Mouse (Mus musculus) kidney, adult 18-20 months (tissue): ENCODE measurements around the gene Slc47a2.

ENCODE experiments used
- DNase-seq: peaks from one replicate; pipeline ENCODE4 v3.0.0; 2021

Slc47a2 gene

DNA sequence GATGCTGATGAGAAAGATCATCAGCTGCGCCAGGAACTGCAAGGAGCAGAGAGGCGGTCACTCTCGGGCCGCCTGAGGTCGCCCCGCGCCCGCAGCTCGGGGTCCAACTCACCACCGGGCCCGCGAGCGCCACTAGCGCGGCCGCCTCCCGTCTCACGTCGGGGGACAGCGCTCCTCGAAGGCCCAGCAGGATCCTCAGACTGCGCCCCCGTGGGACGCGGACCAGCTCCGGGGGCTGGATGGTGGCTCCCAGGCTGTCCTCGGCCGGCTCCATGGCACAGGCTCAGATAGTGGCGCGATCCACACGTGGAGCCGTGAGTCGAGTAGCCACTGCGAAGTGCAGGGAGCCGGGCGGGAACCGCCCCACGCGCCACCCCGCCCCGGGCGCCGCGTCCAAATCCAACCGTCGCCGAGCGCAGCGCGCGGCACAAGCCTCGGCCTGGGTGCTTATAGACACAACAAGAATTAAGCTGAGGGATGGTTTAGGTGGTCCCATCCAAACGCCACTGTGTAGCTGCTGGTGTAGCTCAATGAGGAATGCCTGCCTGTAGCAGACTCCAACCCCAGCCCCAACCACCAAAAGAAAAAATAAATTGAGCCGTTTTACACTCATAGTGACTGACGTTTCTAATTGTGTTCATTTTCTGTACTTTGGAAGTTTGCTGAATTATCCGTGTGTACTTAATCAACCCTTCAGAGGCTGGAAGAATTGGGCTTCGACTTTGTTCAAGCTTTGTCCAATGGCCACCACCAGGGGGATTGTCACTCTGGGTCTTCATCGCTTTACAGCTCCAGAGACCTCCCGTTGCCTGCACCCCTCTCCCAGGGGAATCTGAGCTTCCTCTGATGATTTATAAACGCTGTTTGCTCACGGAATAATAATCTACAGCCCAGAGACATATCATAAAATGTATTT lies at the start of gene Slc47a2:
Gene Slc47a2, minus strand, starts transcription at position 356 of the 916 bp plus-strand sequence.
- DNase-seq, result peak; percentile 49

DNA sequence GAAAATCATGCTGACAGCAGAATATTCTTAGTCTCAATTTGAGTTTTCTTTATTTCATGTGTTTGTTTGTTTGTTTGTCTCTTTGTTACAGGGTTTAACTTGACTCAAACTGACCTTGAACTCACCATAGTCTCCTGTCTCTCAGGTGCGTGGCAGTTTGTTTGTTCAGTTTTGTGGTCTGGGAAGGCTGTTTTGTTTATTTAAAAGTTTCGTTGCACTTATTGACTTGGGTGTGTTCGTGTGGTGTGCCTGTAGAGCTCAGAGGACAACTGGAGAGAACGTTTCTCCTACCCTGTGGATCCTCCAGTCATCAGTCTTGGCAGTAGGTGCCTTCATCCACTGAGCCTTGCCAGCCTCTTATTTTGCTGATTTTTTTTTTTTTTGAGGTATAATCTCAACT lies 46.3 kb upstream of the Slc47a2 start:
- no peak for DNase-seq

DNA sequence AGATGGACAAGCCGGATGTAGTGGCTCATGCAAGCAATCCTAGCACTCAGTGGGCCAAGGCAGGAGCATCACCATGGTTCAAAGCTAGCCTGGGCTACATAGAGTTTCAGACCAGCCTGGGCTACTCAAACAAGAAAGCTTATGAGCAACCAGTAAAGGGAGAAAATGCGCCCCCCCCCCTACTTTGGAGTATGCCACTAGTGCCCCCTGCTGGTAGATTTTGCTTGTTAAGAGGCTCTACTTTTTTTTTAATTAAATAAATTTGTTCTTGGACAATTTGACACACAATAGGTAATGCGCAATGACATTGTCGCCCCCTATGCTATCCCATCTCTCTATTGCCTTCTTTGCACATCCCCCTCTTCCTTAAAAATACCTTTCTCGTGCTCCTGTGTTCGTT lies 45.4 kb upstream of the Slc47a2 start:
- DNase-seq, result no peak

DNA sequence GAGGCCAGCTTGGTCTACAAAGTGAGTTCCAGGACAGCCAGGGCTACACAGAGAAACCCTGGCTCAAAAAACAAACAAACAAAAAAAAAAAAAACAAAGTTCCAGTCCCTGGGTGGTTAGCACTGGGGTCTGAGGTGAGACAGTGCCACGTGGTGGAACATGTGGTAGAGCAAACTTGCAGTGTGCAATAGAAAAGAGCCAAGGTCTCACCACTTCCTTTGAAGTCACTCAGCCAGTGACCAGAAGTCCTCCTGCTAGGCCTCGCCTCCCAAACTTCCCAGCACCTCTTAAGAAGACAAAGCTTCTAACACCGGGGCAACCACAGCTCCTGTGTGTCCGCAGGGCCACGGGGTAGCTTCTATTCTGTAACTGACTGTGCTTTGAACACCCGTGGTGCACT lies 44.6 kb upstream of the Slc47a2 start:
- DNase-seq, result no peak

DNA sequence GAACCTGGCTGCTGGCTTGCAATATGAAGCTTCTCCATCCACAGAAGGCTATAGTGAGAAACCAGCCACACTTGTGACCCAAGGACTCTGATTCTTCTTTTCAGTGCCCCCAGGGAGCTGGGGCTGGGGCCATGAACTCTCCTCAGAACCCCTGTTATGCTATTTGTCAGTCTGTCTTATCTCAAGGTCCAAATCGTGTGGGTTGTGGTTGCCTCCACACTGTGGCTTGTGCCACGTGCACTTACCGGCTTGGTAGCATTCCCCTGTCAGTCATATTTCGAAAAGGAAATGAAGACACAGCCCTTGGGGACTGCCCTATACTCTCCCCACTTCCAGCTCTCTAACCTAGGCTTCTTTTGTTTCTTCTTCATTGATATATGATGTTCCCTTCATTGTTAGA lies 43.1 kb upstream of the Slc47a2 start:
- no peak for DNase-seq

DNA sequence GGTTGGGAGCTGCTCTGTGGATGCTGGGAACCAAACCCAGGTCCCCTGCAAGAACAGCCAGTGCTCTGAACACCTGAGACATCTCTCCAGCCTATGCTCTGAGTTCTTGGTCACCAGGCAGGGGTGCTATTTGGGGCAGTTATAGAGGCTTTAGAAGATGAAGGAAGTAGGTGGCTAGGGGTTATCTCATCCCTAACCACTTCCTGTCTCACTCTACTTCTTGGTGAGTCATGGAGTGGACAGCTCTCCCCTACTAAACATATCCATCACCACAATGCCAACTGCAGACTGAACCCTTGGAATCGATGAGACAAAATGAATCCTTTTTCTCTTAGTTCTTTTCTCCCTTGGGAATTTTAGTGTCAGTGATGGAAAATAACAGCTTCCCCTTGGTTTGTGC lies 38.6 kb upstream of the Slc47a2 start:
- no peak for DNase-seq

DNA sequence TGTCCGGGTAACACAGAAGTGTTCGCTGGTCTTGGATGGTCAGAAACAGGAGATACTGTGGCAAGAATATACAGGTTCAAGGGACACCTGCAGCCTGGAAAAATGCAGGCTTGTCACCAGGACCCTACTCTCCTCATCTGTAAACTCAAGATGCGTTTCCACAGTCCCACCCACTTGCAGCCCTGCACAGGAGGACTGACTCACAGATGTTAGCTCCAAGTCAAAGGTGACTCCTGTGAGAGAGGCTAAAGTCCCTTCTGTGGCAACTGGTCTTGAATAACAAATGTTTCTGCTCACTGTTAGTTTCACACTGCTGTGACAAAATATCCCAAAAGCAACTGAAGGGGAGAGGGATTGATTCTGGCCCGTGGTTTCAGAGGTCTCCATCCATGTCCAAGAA lies 36.0 kb upstream of the Slc47a2 start:
- no peak for DNase-seq

DNA sequence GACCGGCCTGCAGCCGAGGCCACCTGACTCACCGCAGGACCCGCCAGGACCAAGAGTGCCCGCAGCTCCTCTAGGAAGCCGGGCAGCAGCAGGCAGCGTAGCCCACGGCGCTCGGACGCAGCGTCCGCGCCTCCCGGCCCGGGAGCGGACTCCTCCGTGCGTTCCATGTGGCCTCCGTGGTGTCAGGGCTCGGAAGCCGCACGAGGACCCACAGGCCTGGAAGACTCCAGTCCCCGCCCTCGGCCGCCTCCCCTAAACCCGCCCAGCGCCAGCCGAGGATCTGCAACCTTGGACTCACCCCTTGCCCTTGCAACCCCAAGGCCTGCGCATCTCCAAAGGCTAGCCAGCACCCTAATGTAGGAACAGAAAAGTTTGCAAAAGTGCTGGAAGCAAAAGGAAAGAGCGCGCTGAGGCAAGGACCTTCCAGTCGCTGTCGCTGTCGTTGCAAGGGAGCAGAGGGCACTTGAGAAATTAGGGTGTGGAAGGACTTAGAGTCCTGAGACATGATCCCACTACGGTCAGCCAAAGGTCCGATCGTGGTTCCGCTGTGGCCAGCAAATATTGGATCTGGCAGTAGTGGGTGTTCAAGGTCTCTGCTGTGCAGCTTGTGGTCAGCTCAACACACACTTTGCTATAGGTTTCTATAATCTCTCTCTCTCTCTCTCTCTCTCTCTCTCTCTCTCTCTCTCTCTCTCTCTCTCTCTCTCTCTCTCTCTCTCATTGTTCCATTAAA lies 35.4 kb upstream of the Slc47a2 start, which contains the start of gene Slc47a1:
Gene Slc47a1, minus strand, starts transcription at position 465 of the 733 bp plus-strand sequence.
- peak; percentile 82 for DNase-seq

DNA sequence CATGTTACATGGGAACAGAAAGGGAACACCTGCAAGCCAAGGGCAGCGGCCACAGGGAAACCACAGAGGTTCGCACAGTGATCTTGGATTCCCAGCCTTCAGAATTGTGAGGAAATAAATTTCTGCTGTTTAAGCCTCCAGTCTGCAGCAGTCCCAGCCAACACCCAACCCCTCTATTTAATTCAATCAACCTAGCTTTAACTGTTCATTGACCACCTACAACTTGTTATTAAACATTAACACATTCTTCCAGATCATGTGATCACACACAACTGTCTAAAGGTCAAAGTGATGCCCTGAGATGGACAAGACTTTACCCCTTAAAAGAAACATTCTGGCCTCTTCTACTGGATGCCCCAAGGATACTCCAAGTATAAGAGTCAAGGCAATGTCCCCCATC lies 26.0 kb upstream of the Slc47a2 start:
- DNase-seq, result no peak

DNA sequence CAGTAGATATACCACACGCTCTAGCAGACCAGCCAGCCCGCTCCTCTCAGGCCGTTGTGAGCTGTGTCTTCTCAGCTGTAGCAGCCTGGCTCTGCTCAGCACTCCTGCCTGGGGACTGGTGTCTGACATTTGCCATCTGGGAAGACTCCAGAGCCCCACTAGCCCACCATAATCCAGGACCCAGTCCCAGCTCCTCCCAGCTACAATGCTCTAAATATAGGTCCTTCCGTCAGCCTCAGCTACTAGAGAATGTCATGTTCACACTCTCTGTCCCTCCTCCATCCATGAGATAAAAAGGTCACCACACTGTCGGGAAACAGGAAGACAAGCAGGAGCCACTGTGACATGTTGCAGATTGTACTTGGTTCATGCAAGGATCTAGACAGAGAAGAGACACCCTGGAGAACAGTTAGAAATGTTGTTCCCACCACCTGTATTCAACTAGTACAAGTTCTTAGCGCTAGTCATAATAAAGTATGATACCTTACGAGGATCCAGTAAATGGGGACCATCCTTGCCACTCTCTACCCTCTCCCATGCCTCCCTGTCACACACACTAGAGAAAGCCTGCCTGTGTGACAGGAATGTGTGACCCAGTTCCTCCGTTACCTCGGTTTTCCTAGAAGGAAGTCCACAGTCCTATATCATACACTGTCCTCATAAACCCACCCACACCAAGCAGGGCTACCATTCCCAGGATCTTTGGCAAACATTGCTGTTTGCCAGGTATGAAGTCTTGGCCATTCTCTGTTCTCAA lies 24.0 kb upstream of the Slc47a2 start:
- no peak for DNase-seq

DNA sequence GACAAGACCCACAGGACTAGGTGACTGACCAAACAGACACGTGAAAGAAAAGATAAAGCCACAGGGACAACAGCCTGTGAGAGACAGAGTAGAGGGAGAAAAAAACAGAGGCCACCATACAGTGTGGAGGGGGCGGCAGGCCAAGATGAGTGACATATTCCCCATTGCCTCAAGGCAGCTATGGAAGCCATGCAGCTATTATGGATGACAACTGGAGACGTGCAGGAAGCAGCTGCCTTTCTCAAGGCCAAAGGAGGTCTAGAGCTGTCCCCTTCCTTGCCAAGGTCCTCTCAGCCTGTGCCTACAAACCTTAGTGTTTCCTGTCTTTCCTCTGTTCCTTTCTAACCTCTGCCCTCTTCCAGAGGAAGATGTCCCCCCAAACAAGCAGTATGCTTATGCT lies 23.3 kb upstream of the Slc47a2 start:
- no peak for DNase-seq

DNA sequence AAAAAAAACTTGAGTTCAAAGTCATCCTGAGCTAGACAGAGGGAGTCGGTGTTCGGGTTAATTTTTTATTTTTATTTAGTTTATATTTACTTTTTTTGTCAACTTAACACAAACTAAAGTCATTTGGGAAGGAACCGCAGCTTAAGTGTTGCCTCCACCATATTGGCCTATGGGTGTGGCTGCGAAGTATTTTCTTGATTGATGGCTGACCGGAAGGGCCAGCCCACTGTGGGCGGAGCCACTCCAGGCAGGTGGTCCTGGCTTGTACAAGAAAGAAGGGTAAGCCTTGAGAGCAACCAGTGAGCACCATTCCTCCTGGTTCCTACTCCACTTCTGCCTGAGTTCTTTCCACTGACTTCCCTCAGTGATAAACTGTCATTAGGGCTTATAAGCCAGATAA lies 21.4 kb upstream of the Slc47a2 start:
- no peak for DNase-seq

DNA sequence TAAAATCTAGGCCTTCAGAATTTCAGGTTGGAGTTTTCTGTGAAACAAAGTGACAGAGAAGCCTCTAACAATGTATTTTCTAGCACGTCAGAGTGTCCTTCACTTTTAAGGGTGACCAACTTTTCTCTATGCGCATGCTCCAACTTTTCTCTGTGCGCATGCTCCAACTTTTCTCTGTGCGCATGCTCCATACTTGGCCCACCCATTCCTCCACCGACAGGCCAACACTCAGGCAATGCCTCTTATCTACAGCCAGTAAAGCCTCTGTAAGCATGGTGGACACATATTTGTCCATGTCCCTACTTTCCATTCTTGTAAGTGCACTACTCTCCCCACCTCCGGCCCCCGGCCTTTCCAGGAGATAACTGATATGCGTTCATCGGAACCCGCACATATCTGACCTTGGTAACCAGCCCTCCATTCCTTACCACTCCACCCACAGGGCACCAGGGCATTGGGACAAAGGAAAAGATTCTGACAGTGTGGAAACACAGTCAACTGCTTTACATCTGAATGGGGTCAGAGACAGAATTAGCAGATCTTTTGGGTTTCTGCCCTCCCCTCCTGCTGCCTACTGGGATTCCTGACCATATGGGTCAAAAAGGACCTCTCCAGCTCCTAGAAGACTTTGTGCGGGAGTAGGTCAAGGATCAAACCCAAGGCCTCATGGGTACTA lies 19.0 kb upstream of the Slc47a2 start:
- no peak for DNase-seq

DNA sequence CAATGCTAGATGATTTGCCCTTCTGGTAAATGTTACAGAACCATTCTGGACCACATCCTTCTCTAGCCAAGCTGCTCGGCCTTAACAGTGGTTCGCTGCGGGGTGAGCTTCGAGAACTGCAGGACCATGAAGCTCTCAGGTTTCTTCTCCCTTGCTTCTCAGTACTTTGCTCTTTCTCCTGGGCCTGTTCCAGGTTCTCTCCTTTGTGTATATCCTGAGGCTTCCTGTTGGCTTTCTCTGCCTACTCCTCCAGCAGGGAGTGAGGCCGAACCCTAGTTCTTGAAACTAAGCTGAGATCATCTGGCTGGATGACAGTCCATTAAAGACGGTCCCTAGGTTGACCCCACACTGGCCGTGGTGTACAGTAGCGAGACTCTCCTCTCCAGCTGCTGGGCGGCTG lies 13.9 kb upstream of the Slc47a2 start:
- no peak for DNase-seq

DNA sequence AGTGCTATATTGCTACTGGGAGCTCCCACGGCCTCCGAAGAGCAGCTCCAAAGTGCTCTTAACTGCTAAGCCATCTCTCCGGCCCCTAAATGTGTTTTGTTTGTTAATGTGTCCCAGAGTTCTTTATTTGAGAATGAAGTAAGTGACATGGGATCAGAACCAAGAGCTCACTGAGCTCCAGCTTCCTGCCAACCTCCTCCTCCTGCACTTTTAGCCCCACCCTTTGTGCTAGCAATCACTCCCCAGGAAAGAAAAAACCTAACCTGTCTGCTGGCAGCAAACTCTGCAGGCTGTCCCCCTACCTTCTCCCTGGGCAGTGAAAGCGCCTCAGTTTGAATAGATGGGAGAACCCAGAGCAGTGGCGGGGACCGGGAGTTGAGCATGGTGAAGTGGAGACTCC lies 13.5 kb upstream of the Slc47a2 start:
- DNase-seq, result no peak

DNA sequence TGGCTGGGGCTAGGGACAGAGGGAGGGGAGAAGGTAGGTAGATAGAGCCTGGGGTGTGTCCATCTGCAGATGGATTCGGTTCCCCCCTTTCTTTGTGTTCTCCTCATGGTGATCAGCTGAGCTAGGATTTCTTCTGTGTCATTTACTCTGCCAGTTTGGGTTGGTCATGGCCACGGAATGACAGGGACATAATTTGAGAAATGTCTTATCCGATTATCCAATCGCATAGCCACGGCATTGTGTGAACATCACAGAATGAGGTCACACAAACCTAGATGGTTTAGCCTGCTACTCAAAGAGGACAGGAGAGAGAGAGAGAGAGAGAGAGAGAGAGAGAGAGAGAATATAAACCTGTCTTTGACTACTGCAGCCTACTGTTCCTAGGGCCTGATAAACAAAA lies 12.7 kb upstream of the Slc47a2 start:
- DNase-seq, result no peak

DNA sequence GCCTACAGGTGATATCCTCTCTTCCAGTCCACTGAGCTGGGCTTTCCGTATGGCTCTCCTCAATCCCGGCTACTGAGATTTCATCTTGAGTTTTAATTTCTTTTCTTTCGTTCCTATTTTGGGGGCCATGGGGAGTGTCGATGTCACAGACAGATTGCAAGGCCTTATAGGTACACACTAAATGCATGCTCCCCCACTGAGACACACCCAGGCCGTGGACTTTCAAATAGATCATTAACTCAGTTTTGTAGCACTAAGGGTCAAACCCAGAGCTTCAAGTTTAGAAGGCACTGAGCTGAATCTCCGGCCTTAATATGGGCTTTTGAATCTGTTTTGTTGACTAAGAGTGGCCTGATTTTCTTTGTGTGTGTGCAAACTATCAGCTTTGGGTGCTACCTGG lies 11.7 kb upstream of the Slc47a2 start:
- peak; percentile 60 for DNase-seq

DNA sequence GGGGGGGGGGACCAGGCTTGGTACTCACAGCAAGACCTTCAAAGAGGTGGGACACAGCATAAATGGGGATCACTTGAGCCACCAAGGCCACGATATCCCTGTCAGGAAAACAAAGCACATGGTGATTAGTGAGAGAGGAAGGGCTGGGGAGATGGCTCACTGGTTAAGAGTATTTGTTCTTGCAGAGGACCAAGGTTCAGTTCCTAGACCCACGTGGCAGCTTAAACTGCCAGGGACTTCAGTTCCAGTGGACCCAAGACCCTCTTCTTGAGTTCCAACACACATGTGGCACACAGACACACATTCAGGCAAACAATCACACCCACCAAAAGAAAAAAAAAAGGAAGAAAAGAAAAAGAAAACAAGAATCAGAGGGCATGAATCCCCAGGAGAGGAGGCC lies 10.4 kb upstream of the Slc47a2 start:
- DNase-seq, result no peak

DNA sequence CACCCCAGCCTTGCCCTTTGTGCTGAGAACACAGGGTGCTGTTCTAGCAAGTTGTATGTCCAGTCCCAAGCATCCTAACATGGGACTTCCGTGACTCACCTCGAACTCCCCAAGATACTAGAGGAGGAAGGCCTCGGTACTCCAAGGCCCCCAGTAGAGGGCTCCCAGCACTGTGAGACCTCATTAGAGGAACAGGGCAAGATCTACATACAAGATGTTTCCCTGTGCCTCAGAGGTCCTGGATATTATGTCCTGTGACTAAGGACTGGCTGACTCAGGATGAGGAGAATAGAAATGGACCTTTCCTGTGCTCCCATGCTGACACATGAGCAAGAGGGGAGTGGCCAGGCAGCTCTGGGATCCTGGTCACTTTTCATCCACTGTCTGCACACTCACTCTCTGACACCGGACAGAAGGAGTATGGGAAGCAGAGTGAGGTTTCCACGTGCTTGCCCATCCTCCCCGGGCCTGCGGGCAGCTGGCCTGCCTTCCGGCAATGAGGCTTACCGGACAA lies 9.5 kb upstream of the Slc47a2 start:
- DNase-seq, result no peak

DNA sequence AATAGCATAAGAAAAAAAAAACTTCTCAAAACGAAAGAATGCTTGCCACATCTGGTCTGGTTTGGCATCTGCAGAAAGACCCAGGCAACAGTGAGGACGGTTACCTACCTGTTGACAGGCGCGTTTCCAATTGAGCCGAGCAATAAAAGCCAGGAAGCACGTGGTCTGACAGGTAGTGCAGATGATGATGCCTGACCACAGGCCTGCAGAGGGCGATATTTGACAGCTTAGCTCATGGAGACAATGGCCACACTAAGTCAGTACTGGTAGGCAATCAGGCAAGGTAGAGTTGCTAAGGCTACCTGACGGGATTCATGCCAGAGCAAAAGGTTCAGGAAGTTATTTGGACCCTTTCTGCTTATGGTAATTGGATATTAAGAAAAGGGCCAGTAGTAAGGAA lies 6.7 kb upstream of the Slc47a2 start:
- peak; percentile 86 for DNase-seq

DNA sequence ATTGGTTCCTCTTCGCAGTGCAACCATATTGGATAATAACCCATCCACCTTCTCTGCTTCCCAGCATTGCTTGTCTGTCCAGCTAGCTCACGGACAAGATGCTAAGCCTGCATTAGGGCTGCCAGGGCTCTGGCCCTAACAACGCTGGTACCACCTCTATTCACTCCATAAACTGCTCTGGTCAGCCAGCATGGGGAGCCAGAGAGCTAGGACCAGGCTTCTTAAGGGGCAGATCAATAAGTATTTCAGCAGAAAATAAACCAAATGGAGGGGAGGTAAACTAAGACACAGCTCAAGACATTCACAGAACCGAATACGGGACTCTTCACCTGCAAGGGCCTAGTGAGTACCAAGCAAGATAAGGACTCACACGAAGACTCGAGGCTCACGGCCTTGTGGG lies 3.5 kb upstream of the Slc47a2 start:
- DNase-seq, result no peak

DNA sequence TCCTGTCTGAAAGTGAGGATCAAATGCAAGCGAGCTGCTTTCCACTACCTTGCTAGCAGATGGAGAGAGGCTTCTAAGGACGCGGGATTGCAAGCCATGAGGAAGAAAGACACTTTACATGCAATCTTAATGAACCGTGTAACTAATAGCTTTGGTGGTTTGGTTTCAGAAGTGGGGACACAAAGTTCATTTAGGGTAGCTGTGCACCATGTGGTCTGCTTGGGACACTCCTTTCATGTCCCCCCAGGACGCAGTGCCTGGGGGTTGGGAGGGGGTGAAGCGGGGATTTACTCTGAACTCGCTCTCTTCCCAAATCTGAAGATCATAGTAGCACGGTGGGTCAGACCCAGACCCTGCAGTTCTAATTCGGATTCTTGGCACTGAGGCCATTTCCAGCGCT lies 689 bp downstream of the Slc47a2 start:
- no peak for DNase-seq

DNA sequence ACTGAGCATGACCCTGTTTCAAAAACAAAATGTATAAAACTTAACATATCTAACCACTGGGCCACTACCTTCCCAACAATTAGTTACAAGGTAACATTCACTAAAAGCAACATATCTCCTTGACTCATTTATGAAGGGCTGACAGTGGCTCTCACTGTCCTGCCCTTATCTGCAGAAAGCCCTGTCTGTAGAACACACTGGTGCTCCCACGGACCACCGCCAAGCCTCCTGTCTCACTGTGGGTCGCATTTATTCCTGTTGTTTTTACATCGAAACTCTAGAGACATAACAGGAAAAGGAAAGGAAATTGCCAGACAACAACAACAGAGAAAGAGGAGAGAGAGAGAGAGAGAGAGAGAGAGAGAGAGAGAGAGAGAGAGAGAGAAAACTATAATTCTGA lies 1.4 kb downstream of the Slc47a2 start:
- no peak for DNase-seq
